Mouse (Mus musculus): ENCODE data around the gene Brd4. TPM values are rescaled to one million over a fixed set of nuclear protein-coding genes. Genes with fewer than 3 reads are reported as not detected.
"Not testable (repeated sequence)": the region's sequence is repeated elsewhere in the genome, so short reads cannot be mapped to it uniquely, and the experiment has no call there.

Gene Brd4
- polyA plus RNA-seq, 1 experiment from 2014 or later = 108 TPM

DNA sequence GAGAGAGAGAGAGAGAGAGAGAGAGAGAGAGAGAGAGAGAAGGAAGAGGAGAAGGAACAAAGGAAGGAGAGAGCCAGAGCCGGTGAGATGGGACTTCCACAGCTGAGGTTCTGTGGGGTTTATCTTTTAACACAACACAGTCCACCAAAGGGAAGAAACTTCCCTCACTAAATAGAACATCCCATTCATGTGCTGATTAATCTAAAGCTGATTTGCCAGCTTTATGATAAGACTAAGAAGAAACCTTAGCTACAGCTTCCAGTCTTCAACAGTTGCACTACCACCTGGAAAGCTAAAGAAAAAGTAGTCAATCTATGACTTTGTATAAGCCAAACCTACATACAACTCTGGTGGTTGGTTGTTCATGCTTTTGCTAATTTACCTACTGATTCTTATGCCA, 36.3 kb downstream of the Brd4 start:
- Histone ChIP-seq H3K4me3 (no peak overlapping the region), H3K27ac (no peak overlapping the region), H3K4me1 (no peaks in the 10 kb centered on the region), H3K9ac (no peak overlapping the region), H3K27me3 (no peaks in the 10 kb centered on the region), H3K36me3 (no peaks in the 10 kb centered on the region), H3K4me2 (replicated peaks) (no peak overlapping the region), H3K9me3 (replicated peaks) (no peaks in the 10 kb centered on the region)
- ATAC-seq (ENCODE audit: low FRiP score) = no peak
- 100% methylated on average over 1 of the region's 1 CpGs for WGBS

DNA sequence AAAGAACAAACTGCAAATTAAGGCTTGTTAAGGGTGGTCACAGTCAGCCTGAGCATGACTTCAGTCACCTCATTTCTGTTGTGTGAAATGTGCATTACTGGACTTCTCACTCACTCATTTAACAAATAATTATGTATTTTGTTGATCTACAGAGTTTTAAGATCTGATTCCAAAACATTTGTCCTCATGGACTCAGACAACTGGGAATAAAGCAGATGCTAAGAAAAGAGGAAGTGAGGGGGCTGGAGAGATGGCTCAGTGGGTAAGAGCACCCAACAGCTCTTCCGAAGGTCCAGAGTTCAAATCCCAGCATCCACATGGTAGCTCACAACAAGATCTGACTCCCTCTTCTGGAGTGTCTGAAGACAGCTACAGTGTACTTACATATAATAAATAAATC, 36.9 kb downstream of the Brd4 start:
- Histone ChIP-seq H3K4me2 (replicated peaks) (no peak overlapping the region), H3K36me3 (no peaks in the 10 kb centered on the region), H3K4me1 (0 out of 2 replicates have a peak, but pooled peaks cover 2% of the 10 kb centered on the region), H3K27me3 (no peaks in the 10 kb centered on the region), H3K9ac (no peak overlapping the region), H3K9me3 (replicated peaks) (no peaks in the 10 kb centered on the region), H3K27ac (no peak overlapping the region), H3K4me3 (no peak overlapping the region)
- no peak for ATAC-seq (ENCODE audit: low FRiP score)
- WGBS = 89% methylated on average over 1 of the region's 1 CpGs

DNA sequence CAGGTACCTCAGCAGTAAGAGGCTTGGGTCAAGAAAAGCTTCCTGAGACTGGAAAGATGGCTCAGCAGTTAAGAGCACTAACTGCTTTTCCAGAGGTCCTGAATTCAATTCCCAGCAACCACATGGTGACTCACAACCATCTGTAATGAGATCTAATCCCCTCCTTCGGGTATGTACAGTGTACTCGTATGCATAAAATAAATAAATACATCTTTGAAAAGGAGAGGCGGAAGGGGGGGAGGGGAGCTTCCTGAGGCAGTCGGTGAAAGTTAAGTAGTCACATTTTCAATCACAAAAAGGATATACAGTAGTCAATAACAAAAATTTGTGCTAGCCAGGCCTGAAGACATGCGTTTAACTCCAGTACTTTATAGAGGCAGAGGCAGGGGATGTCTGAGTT, 38.4 kb downstream of the Brd4 start:
- H3K4me2 ChIP-seq (replicated peaks) = no peak overlapping the region
- no peak overlapping the region for H3K9ac ChIP-seq
- no peaks in the 10 kb centered on the region for H3K9me3 ChIP-seq (replicated peaks)
- no peak overlapping the region for H3K27ac ChIP-seq
- H3K36me3 ChIP-seq = 0 out of 2 replicates have a peak, but pooled peaks cover under 1% of the 10 kb centered on the region
- H3K27me3 ChIP-seq = no peaks in the 10 kb centered on the region
- 0 out of 2 replicates have a peak, but pooled peaks cover 2% of the 10 kb centered on the region for H3K4me1 ChIP-seq
- no peak overlapping the region for H3K4me3 ChIP-seq
- no peak for ATAC-seq (ENCODE audit: low FRiP score)
- WGBS = 69% methylated on average over 5 of the region's 5 CpGs

DNA sequence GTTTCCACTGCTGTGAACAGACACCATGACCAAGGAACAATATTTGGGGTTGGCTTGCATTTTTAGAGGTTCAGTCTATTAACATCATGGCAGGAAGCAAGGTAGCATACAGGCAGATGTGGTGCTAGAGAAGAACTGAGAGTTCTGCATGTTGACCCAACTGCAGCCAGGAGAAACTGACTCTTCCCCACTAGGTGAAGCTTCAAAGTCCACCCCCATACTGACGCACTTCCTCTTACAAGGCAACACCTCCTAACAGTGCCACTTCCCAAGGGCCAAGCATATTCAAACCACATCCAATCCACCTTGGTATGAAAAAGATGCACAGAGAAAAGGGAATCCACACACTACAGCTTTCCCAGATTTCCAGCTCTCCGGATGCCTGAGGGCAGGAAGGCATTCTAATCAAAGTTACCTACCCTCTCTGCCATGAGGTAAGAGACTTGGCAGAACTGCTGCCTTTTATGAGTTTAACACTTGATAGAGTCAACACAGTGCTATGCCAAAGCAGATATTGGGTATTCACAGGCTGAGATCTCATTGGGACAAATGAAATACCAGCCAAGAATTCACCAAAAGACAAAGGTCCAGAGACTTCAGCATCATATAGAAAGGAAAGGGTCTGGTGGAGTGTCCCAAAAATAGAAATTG, 43.5 kb downstream of the Brd4 start:
- Histone ChIP-seq H3K36me3 (peaks cover 9% of the 10 kb centered on the region), H3K27me3 (no peaks in the 10 kb centered on the region), H3K4me3 (no peak overlapping the region), H3K9ac (no peak overlapping the region), H3K4me2 (replicated peaks) (no peak overlapping the region), H3K4me1 (peaks cover 4% of the 10 kb centered on the region), H3K27ac (no peak overlapping the region), H3K9me3 (replicated peaks) (no peaks in the 10 kb centered on the region)
- ATAC-seq (ENCODE audit: low FRiP score) = no peak
- 94% methylated on average over 2 of the region's 2 CpGs for WGBS

DNA sequence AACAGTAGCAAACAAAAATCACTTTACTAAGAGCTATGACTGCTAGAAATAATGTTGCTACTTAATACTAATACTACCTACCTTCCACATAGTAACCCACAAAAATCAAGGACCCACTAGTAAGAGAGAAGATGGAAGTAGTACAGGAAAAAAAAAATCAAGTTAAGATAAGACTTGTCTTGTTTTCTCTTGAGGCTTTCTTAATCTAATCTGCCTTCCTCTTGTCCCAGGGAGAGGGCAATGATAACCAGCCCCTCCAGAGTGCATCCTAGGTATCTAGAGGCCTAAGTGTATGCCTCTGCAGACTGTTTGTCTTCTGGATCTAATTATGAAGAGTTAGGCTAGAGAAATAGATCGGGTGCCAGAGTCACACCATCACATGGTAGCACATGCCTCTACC, 45.9 kb downstream of the Brd4 start:
- Histone ChIP-seq H3K4me2 (replicated peaks) (no peak overlapping the region), H3K36me3 (peaks cover 9% of the 10 kb centered on the region), H3K9me3 (replicated peaks) (no peaks in the 10 kb centered on the region), H3K4me1 (peaks cover 10% of the 10 kb centered on the region), H3K9ac (no peak overlapping the region), H3K27ac (no peak overlapping the region), H3K27me3 (no peaks in the 10 kb centered on the region), H3K4me3 (no peak overlapping the region)
- ATAC-seq (ENCODE audit: low FRiP score) = no peak
- WGBS = 65% methylated on average over 1 of the region's 1 CpGs

DNA sequence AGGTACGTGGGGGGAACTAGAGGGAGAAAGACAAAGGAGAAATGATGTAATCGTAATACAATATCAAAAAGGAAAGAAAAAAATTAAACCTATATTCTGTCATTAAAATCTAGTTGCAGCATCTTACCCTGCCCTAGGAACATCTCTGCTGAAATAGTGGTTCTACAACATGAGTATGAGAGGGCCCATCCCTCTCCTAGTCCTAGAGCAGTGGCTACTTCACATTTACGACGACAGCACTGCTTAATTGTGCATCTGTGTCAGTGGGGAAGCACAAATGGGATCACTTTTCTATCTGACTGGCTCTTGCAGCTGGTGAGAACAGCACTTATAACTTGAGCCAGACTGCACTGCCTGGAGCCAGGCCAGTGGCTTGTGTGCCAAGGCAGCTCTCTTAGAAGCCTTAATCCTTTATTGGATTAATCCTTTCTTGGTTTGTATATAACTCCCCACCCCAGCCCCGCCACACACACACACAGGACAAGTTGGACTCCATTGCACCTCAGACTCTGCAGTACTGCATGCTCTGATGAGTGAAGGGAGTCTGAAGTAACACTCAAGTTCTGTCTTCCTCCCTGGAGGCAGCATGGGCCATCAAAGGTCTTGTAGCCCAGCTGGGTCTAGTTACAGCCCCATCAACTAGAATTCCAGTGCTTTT, 48.9 kb downstream of the Brd4 start:
- WGBS = 79% methylated on average over 5 of the region's 5 CpGs
- H3K9me3 ChIP-seq (replicated peaks) = no peaks in the 10 kb centered on the region
- H3K9ac ChIP-seq = no peak overlapping the region
- H3K27ac ChIP-seq = peak overlapping the region; percentile 40; the same call in 1 of the 2 replicates
- H3K36me3 ChIP-seq = peaks cover 4% of the 10 kb centered on the region
- peaks cover 7% of the 10 kb centered on the region for H3K4me1 ChIP-seq
- no peak overlapping the region for H3K4me2 ChIP-seq (replicated peaks)
- ATAC-seq (ENCODE audit: low FRiP score) = no peak
- no peaks in the 10 kb centered on the region for H3K27me3 ChIP-seq
- no peak overlapping the region for H3K4me3 ChIP-seq

DNA sequence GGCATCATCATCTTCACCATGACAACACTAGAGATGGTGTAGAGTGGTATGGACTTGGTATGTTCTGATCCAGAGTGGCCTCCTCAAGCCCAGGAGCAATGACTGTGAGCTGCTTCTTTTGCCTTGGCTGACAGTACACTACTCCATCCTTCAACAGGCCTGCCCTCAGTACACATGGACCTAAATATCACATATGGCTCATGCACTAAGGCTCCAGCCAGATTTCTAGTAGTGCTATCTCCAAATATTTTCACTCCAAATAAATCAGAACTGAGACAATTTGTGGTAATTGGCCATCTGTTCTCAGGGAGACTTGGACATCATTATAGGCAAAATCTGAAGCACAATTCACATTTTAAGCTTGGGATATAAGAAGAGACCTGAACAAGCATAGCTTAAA, 51.3 kb downstream of the Brd4 start:
- H3K36me3 ChIP-seq = peaks cover 18% of the 10 kb centered on the region
- H3K9me3 ChIP-seq (replicated peaks) = no peaks in the 10 kb centered on the region
- no peaks in the 10 kb centered on the region for H3K27me3 ChIP-seq
- no peak overlapping the region for H3K27ac ChIP-seq
- peaks cover 7% of the 10 kb centered on the region for H3K4me1 ChIP-seq
- no peak for ATAC-seq (ENCODE audit: low FRiP score)
- H3K4me3 ChIP-seq = no peak overlapping the region
- H3K9ac ChIP-seq = no peak overlapping the region
- no peak overlapping the region for H3K4me2 ChIP-seq (replicated peaks)

DNA sequence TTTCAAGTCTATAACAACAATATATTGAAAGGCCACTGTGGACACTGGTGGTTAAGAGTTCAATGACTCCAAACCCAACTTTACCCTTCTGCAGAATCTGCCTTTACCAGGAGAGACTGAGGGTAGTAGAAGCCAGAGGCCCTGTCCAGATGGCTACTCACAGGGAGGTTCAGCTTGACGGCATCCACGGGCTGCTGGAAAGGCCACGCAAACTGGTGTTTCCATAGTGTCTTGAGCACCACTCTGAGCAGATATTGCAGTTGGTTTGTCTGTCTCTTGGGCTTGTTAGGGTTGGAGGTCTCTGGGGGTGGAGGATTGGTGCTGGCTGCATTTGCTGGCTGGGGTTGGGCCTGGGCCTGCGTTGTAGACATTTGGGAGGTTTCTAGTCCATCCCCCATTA, 55.3 kb downstream of the Brd4 start:
- Histone ChIP-seq H3K4me3 (no peak overlapping the region), H3K36me3 (peaks cover 49% of the 10 kb centered on the region), H3K4me2 (replicated peaks) (no peak overlapping the region), H3K27ac (no peak overlapping the region), H3K27me3 (no peaks in the 10 kb centered on the region), H3K9ac (no peak overlapping the region), H3K4me1 (no peaks in the 10 kb centered on the region), H3K9me3 (replicated peaks) (no peaks in the 10 kb centered on the region)
- ATAC-seq (ENCODE audit: low FRiP score) = no peak
- 98% methylated on average over 4 of the region's 4 CpGs for WGBS

DNA sequence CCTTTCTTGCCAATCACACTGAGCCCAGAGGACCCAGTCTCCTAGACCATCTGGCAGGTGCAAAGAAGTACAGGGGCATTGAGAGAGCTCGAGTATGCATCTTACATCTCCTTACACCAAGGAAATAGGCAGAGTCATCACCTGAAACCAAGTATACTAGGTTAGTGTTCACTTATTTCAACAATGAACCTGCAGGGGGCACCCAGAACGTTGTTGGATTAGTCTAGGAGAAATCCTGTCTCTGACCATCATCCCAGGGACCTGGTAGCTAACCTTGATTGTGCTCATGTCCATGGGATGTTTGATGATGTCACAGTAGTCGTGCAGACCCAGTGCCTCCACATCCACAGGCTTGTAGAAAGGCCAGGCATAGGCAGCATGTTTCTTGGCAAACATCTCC, 63.6 kb downstream of the Brd4 start:
- Histone ChIP-seq H3K36me3 (peaks cover 74% of the 10 kb centered on the region), H3K9me3 (replicated peaks) (no peaks in the 10 kb centered on the region), H3K9ac (no peak overlapping the region), H3K4me1 (no peaks in the 10 kb centered on the region), H3K27ac (no peak overlapping the region), H3K4me2 (replicated peaks) (no peak overlapping the region), H3K27me3 (no peaks in the 10 kb centered on the region), H3K4me3 (no peak overlapping the region)
- ATAC-seq (ENCODE audit: low FRiP score) = no peak
- WGBS = 71% methylated on average over 3 of the region's 3 CpGs

DNA sequence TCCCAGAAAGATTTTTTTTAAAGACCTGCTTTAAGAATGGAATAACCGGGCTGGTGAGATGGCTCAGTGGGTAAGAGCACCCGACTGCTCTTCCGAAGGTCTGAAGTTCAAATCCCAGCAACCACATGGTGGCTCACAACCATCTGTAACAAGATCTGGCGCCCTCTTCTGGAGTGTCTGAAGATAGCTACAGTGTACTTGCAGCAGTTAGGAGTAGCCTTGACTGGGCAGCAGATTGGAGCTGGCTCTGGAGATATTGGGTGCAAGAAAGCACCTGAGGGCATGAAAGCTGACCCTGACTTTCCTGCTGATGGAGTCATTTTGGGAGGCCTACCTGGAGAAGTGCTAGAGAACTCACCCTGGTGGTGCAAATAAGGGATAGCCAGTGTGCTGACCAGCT, 68.9 kb downstream of the Brd4 start:
- ATAC-seq (ENCODE audit: low FRiP score); H3K4me3 ChIP-seq; H3K9me3 ChIP-seq (replicated peaks); H3K4me2 ChIP-seq (replicated peaks); H3K27ac ChIP-seq; H3K4me1 ChIP-seq; H3K9ac ChIP-seq; H3K27me3 ChIP-seq: not testable (repeated sequence)
- 65% methylated on average over 4 of the region's 4 CpGs for WGBS
- H3K36me3 ChIP-seq = peaks cover 76% of the 10 kb centered on the region

DNA sequence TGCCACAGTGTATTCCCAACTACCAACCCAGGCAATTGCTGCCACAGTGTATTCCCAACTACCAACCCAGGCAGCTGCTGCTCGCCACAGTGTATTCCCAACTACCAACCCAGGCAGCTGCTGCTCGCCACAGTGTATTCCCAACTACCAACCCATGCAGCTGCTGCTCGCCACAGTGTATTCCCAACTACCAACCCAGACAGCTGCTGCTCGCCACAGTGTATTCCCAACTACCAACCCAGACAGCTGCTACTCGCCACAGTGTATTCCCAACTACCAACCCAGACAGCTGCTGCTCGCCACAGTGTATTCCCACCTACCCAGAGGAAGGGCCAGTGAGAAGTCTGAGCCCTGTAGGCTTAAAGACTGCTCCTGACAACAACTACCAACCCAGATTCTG, 73.0 kb downstream of the Brd4 start:
- WGBS = 93% methylated on average over 6 of the region's 6 CpGs
- H3K9ac ChIP-seq; H3K4me1 ChIP-seq; H3K4me2 ChIP-seq (replicated peaks); ATAC-seq (ENCODE audit: low FRiP score); H3K27me3 ChIP-seq; H3K27ac ChIP-seq; H3K9me3 ChIP-seq (replicated peaks); H3K4me3 ChIP-seq: not testable (repeated sequence)
- peaks cover 88% of the 10 kb centered on the region for H3K36me3 ChIP-seq

DNA sequence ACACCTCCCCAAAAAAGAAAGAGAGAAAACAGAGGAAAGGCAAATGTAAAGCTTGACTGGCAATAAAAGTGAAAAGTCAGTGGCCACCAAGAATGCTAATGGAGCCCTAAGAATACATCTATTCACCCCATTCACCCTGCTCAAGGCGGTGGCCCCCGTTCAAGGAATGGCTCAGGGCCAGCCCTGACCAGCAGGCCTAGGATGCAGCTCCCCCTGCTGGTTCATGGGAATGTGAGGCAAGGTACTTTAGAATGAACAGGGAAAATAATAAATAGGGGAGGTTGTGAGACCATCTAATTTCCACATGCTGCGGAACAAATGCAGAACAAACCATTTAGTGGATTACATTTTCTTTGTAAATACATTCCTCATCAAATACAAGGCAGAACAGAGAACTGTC, 74.8 kb downstream of the Brd4 start:
- WGBS = 46% methylated on average over 3 of the region's 3 CpGs
- H3K27me3 ChIP-seq = no peaks in the 10 kb centered on the region
- no peak overlapping the region for H3K4me2 ChIP-seq (replicated peaks)
- peaks cover 88% of the 10 kb centered on the region for H3K36me3 ChIP-seq
- ATAC-seq (ENCODE audit: low FRiP score) = peak; percentile 74; the same call in 1 of the 2 replicates
- H3K9me3 ChIP-seq (replicated peaks) = no peaks in the 10 kb centered on the region
- H3K4me1 ChIP-seq = peaks cover 6% of the 10 kb centered on the region
- H3K9ac ChIP-seq = no peak overlapping the region
- no peak overlapping the region for H3K27ac ChIP-seq
- H3K4me3 ChIP-seq = no peak overlapping the region

DNA sequence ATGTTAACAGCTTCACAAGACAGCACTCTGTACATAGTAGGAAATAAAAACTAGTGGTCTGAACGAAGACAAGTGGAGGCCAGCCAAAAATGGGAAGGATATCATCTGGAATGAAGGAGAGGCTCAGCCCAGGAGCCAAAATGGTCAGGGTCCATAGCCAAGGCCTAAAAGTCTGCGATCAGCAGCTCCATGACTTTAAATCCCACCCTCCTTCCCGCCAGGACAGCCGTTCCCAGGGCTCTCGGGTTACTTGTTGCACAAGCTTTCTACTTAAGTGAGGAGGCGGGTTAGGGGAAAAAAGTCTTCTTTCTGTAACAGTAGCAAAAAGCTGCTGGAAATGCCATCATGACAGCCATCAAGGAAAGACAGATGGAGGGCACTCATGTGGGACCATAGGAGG, 75.4 kb downstream of the Brd4 start:
- H3K36me3 ChIP-seq = peaks cover 88% of the 10 kb centered on the region
- H3K27me3 ChIP-seq = no peaks in the 10 kb centered on the region
- no peak for ATAC-seq (ENCODE audit: low FRiP score)
- no peak overlapping the region for H3K4me3 ChIP-seq
- peak overlapping the region; percentile 31; the same call in 1 of the 2 replicates for H3K27ac ChIP-seq
- no peaks in the 10 kb centered on the region for H3K9me3 ChIP-seq (replicated peaks)
- H3K4me1 ChIP-seq = peaks cover 6% of the 10 kb centered on the region
- H3K9ac ChIP-seq = no peak overlapping the region
- 72% methylated on average over 6 of the region's 6 CpGs for WGBS
- H3K4me2 ChIP-seq (replicated peaks) = no peak overlapping the region
